Mouse (Mus musculus) heart, adult 2 months (tissue): ENCODE data around the gene Gpr137. TPM values are rescaled to one million over a fixed set of nuclear protein-coding genes. Genes with fewer than 3 reads are reported as not detected.
A peak's percentile ranks its signal among the peaks of the same experiment; 100 is the strongest.

Experiments
- DNase-seq, 2 experiments: peaks; one replicate each; pipeline ENCODE4 v3.0.0; 2021
- H3K27ac ChIP-seq: fragments of 200-600 bp; 2 replicates; pipeline ENCODE4 v1.8.1; 2022
- H3K27me3 ChIP-seq: fragments of 200-500 bp; 2 replicates; pipeline ENCODE4 v1.6.1; 2012; ENCODE audit warnings: mild to moderate bottlenecking, low read length, inconsistent platforms, mixed read lengths; ENCODE audit not compliant: control insufficient read depth, insufficient read depth
- H3K36me3 ChIP-seq: fragments of 200-500 bp; 2 replicates; pipeline ENCODE4 v1.6.1; 2012; ENCODE audit warnings: low read length, inconsistent platforms; ENCODE audit not compliant: control insufficient read depth, insufficient read depth
- H3K4me1 ChIP-seq: fragments of 200-500 bp; 2 replicates; pipeline ENCODE4 v1.6.1; 2011; ENCODE audit warnings: low read length; ENCODE audit not compliant: control insufficient read depth, insufficient read depth
- H3K4me3 ChIP-seq: fragments of 200-600 bp; 2 replicates; pipeline ENCODE4 v1.8.1; 2022
- H3K79me2 ChIP-seq: fragments of 200-500 bp; replicated peaks from 2 replicates; pipeline ENCODE4 v1.6.1; 2012; ENCODE audit warnings: mild to moderate bottlenecking, inconsistent platforms, low read length, moderate library complexity, mixed read lengths; ENCODE audit not compliant: control insufficient read depth, insufficient read depth
- H3K9ac ChIP-seq: fragments of 200-500 bp; 2 replicates; pipeline ENCODE4 v1.6.1; 2012; ENCODE audit warnings: low read depth, mild to moderate bottlenecking, control low read depth, inconsistent platforms, low read length, mixed read lengths
- CTCF ChIP-seq: fragments of 200-600 bp; IDR thresholded peaks from 2 replicates; pipeline ENCODE4 v1.8.1; 2022; ENCODE audit warnings: antibody characterized with exemption, mild to moderate bottlenecking, moderate library complexity
- EP300 ChIP-seq: fragments of 200-500 bp; IDR thresholded peaks from 2 replicates; pipeline ENCODE4 v1.6.1; 2011; ENCODE audit warnings: low read depth, low read length, control low read depth; ENCODE audit not compliant: insufficient read depth
- POLR2A ChIP-seq: fragments of 200-500 bp; IDR thresholded peaks from 2 replicates; pipeline ENCODE4 v1.6.1; 2011; ENCODE audit warnings: mild to moderate bottlenecking, low read depth, low read length, control low read depth; ENCODE audit not compliant: insufficient read depth
- WGBS: fragments of 180-500 bp; shearing (Covaris S2); methylation state at CpG from one replicate; pipeline ENCODE4 v1.1.7; 2018; 5-methylcytosine and 5-hydroxymethylcytosine counted together
- intact Hi-C: fragments of 180-260 bp; cut with DNase I; formaldehyde crosslinking; loops from one replicate; pipeline ENCODE4 v1.15.1; 2025
- polyA plus RNA-seq: library from polyadenylated mRNA; depleted of rRNA; stranded (reverse); fragments of >200 nt; gene quantifications from 2 replicates; pipeline ENCODE4 v1.2.3, GENCODE M21; 2012
- total RNA-seq, 2 experiments: library from RNA; stranded (reverse); gene quantifications; 2 replicates each; pipeline ENCODE4 v1.2.3; 2021

Gpr137 gene
- total and polyA plus RNA-seq, 3 experiments, result 34.1 to 53.4 (median 35.4) TPM

- WGBS, result 40% methylated on average over 3 of the region's 3 CpGs
- no peak for DNase-seq
- Histone ChIP-seq H3K36me3 (no peaks in the 10 kb centered on the region), H3K9ac (no peak overlapping the region), H3K4me3 (no peak overlapping the region), H3K4me1 (peaks cover 4% of the 10 kb centered on the region; the same call in 1 of the 2 replicates), H3K27ac (no peak overlapping the region), H3K27me3 (peaks cover 12% of the 10 kb centered on the region), H3K79me2 (no peaks in the 10 kb centered on the region)
- intact Hi-C loops, result no loop called here
- TF ChIP-seq CTCF (peak; percentile 56), EP300 (no peak)
Observed at GRCm38 (mm10) chr19:6936299-6936698, 6.0 kb downstream of the Gpr137 start.

GRCm38 (mm10) chr19:6934195-6934977 is 7.9 kb downstream of the Gpr137 start, which contains the start of gene Kcnk4:
Gene Kcnk4, minus strand, starts transcription at chr19:6934515.
- 18% methylated on average over 23 of the region's 23 CpGs for WGBS
- H3K9ac ChIP-seq, result peak within 1 kb of the TSS; percentile 64

GRCm38 (mm10) chr19:6933436-6934194 is 8.7 kb downstream of the Gpr137 start:
- TF ChIP-seq POLR2A (no peak), EP300 (no peak), CTCF (no peak)
- intact Hi-C loops, result no loop called here
- H3K27ac ChIP-seq, result no peak overlapping the region
- H3K4me3 ChIP-seq, result peak overlapping the region; percentile 46
- H3K27me3 ChIP-seq, result peaks cover 12% of the 10 kb centered on the region
- peaks cover 4% of the 10 kb centered on the region; the same call in 1 of the 2 replicates for H3K4me1 ChIP-seq
- H3K79me2 ChIP-seq, result no peaks in the 10 kb centered on the region
- 5% methylated on average over 58 of the region's 58 CpGs for WGBS
- H3K9ac ChIP-seq, result peak overlapping the region; percentile 64
- DNase-seq, result peak; percentile 31 to 42
- H3K36me3 ChIP-seq, result no peaks in the 10 kb centered on the region

More at GRCm38 (mm10) chr19:6934195-6934977, 7.9 kb downstream of the Gpr137 start, which contains the start of gene Kcnk4:
- Histone ChIP-seq H3K4me1 (peaks cover 4% of the 10 kb centered on the region; the same call in 1 of the 2 replicates), H3K27me3 (peaks cover 12% of the 10 kb centered on the region), H3K79me2 (no peaks in the 10 kb centered on the region), H3K36me3 (no peaks in the 10 kb centered on the region), H3K27ac (no peak within 1 kb of the TSS), H3K4me3 (peak within 1 kb of the TSS; percentile 46)
- TF ChIP-seq POLR2A, result no peak
- TF ChIP-seq CTCF, result no peak
- TF ChIP-seq EP300, result no peak
- no peak for DNase-seq
- intact Hi-C loops, result no loop called here

- H3K27ac ChIP-seq, result no peak overlapping the region
- 45% methylated on average over 4 of the region's 4 CpGs for WGBS
- H3K36me3 ChIP-seq, result no peaks in the 10 kb centered on the region
- no peak for DNase-seq
- H3K9ac ChIP-seq, result no peak overlapping the region
- H3K27me3 ChIP-seq, result peaks cover 13% of the 10 kb centered on the region
- intact Hi-C loops, result no loop called here
- TF ChIP-seq CTCF (no peak), POLR2A (no peak), EP300 (no peak)
- peaks cover 4% of the 10 kb centered on the region; the same call in 1 of the 2 replicates for H3K4me1 ChIP-seq
- H3K79me2 ChIP-seq, result no peaks in the 10 kb centered on the region
- H3K4me3 ChIP-seq, result no peak overlapping the region
Observed at GRCm38 (mm10) chr19:6933102-6933435, 9.2 kb downstream of the Gpr137 start.

GRCm38 (mm10) chr19:6932018-6932417 is 10.3 kb downstream of the Gpr137 start:
- intact Hi-C loops, result no loop called here
- H3K4me3 ChIP-seq, result no peak overlapping the region
- H3K9ac ChIP-seq, result no peak overlapping the region
- no peaks in the 10 kb centered on the region for H3K36me3 ChIP-seq
- H3K27ac ChIP-seq, result no peak overlapping the region
- no peak for TF ChIP-seq POLR2A
- no peak for TF ChIP-seq EP300
- no peak for TF ChIP-seq CTCF
- H3K27me3 ChIP-seq, result peaks cover 20% of the 10 kb centered on the region
- peaks cover 4% of the 10 kb centered on the region; the same call in 1 of the 2 replicates for H3K4me1 ChIP-seq
- WGBS, result 82% methylated on average over 1 of the region's 1 CpGs
- H3K79me2 ChIP-seq, result no peaks in the 10 kb centered on the region
- DNase-seq, result no peak

GRCm38 (mm10) chr19:6931002-6931401 is 11.3 kb downstream of the Gpr137 start:
- peaks cover 22% of the 10 kb centered on the region for H3K27me3 ChIP-seq
- WGBS, result 8% methylated on average over 2 of the region's 2 CpGs
- no peak overlapping the region for H3K9ac ChIP-seq

More at GRCm38 (mm10) chr19:6931002-6931401, 11.3 kb downstream of the Gpr137 start:
- intact Hi-C loops, result no loop called here
- Histone ChIP-seq H3K4me1 (peaks cover 4% of the 10 kb centered on the region; the same call in 1 of the 2 replicates), H3K36me3 (no peaks in the 10 kb centered on the region), H3K4me3 (no peak overlapping the region), H3K79me2 (no peaks in the 10 kb centered on the region), H3K27ac (no peak overlapping the region)
- TF ChIP-seq POLR2A, result no peak
- no peak for TF ChIP-seq CTCF
- no peak for TF ChIP-seq EP300
- DNase-seq, result no peak
